Mouse (Mus musculus): ENCODE measurements around the gene Meis1.
A peak's percentile ranks its signal among the peaks of the same experiment; 100 is the strongest.

The Meis1 gene

GRCm38 (mm10) chr11:19018489-19019203, at the start of gene Meis1:
Gene Meis1 (minus strand): TSS chr11:19018985.
- peak; percentile 92 for DNase-seq (ENCODE audit: low spot score)

- no peak for DNase-seq (ENCODE audit: low spot score)
These were observed 48.5 kb upstream of the Meis1 start for GRCm38 (mm10) chr11:19067334-19067733.

DNA sequence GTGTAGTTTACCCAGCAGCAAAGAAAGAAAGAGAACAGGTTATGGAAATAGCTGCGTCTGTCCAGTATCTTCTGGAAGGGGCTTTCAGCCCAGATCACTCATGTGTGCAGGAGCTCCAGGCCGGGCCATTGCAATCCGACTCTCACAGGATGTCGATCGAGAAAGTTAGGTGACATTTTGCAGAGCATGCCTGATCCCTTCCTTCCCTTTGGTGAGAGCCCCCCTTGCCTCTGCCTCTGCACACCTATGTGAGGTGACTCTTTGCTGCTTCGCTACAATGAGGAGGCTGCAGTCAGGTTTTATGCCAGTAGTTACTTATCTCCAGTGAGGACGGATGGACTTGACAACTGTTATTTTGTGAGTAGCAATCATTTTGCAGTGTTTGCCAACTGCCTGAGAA, 30.5 kb upstream of the Meis1 start:
- DNase-seq (ENCODE audit: low spot score), result no peak

GRCm38 (mm10) chr11:19036595-19037166, 17.9 kb upstream of the Meis1 start:
- DNase-seq (ENCODE audit: low spot score), result no peak

GRCm38 (mm10) chr11:19026581-19027561, 8.1 kb upstream of the Meis1 start:
- no peak for DNase-seq (ENCODE audit: low spot score)

- DNase-seq (ENCODE audit: low spot score), result no peak
These were observed 7.3 kb upstream of the Meis1 start for GRCm38 (mm10) chr11:19025976-19026520.

- DNase-seq (ENCODE audit: low spot score), result peak; percentile 60
These were observed 5.9 kb upstream of the Meis1 start for GRCm38 (mm10) chr11:19024496-19025265.

- no peak for DNase-seq (ENCODE audit: low spot score)
These were observed 4.6 kb upstream of the Meis1 start for GRCm38 (mm10) chr11:19023356-19023755.

- no peak for DNase-seq (ENCODE audit: low spot score)
These were observed 3.8 kb upstream of the Meis1 start for GRCm38 (mm10) chr11:19022576-19022975.

DNA sequence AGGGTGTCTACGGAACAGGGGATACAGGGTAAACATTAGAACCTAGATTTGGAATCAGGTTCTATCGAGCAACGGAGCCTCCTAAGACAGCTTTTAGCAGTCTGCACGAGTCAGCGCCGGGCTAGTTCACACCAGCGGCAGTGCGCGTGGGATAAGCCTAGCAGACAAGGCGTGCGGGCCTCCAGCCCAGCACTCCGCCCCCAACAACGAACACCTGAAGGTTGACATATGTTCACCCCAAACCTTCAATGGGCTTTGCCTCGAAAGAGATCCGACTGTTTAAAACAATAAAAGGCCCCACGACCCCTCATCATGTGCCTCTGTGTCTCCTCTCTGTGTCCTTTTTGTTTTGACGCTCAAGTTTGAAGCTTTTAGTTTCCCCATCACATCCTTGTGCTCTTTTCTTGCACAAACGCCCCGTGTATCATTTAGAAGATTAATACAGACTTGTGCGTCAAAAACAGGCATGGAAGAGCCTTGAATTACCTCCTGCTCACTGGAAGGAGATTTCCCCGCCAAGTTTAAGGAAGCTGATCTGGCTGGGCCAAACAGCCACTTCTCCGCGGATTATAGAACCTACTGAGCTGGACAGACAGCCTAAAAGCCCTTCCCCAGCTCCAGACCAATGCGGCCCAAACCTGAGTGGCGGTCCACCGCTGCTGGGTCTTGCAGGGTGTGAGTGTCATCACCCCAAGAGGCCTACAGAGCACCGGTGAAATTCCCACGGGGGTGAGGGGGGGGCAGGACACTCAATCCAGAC, 2.3 kb upstream of the Meis1 start:
- DNase-seq (ENCODE audit: low spot score), result no peak

DNA sequence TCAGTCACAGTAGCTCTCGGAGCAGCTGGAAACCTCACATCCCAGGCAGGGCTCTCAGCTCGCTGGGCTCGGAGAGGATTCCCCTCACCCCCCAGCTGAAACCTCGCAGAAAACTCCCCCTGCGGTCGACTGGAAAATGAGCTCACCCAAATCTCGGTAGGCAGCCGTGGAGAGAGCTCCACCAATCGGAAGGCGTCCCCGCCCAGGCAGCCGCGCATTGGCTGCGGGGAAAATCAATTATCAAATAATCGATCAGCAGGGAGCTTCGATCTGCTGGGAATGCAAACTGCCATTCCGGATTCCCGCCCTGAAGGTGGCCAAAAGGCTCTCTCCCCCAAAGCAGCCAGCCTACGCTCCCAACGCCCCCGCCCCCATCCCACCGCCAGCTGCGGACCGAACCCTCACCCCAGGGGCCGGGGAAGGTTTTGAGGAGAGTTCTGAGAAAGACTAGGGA, 1.6 kb upstream of the Meis1 start:
- peak; percentile 94 for DNase-seq (ENCODE audit: low spot score)

DNA sequence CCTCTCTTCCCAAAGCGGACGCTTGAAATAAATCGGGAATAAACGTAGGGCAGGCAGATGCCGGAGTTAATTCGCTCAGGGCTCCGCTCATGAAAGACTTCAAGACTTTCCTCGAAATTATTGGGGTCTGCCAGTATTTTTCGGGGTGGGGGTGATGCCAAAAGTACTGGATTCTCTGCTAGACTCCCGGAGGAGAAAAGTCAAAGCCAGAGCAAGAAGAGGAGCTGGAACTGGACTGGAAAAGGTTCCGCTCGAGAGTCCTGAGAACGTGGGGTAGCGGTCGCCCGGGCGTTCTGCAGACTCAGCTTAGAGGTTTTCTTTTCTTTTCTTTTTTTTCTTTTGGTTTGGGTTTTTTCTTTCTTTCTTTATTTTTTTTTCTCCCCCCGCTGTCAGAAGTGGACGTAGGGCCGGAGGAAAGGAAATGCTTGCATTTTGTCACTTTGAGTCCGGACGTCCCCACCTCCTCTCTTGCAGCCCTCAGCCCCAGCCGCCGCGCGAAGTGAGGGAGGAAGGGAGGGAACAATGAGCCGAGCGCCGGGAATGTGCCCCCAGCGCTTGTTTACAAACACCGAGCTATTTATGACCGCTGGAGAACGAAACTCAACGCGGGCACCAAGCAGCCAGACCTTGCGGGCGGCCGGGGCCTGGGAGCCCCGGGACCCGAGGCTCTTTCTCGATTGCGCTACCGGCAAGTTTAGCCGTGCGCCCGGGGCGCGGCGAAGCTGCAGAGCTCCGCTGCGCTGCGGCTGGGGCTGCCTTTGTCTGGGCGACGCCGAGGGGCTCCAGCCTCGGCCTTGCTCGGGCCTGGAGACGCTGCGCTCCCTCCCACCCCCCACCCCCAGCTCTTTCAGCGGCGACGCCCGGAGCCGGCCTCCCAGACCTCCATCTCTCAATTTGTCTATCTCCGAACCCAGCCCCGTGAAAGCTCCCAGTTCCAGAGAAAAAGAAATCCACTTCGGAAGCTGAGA, 703 bp upstream of the Meis1 start:
- DNase-seq (ENCODE audit: low spot score), result peak; percentile 64

GRCm38 (mm10) chr11:19017719-19018413, 919 bp downstream of the Meis1 start:
- no peak for DNase-seq (ENCODE audit: low spot score)

- DNase-seq (ENCODE audit: low spot score), result no peak
These were observed 1.5 kb downstream of the Meis1 start for GRCm38 (mm10) chr11:19017262-19017661.

DNA sequence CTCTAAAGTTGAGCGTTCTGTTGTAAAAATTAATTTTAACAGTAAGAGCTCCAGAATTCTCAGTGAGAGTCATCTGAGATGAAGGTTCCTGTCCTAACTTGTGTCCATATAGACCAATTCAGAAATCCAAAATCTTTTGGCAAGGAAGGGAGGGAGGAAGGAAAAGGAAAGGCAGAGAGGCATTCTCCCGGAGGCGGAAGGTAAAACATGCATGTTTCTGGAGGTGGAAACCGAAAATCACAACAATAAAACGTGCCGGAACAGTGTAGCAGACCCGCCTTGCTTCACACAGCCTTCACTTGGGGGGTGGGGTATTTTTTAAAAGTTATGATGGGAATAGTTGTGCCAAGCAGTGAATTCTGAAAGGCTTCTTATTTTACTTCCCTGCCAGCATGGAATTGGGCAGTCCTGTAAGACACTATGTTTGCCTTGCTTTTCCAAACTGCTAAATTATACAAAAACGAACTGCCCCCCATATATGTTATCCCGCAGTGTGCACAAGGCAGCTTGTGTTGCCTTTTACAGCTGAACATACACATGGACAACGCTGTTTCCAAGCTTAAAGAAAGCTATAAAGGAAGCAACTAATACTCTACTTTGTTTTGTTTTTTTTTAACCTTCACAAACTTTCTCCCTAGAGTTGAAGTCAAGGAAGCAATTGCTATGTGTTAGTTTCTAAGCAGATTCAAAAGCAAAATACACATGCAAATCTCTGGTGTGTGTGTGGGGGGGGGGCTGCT, 2.1 kb downstream of the Meis1 start:
- DNase-seq (ENCODE audit: low spot score), result no peak

GRCm38 (mm10) chr11:19015731-19016461, 2.9 kb downstream of the Meis1 start:
- no peak for DNase-seq (ENCODE audit: low spot score)

- no peak for DNase-seq (ENCODE audit: low spot score)
These were observed 3.4 kb downstream of the Meis1 start for GRCm38 (mm10) chr11:19015381-19015730.

Data from lung, postnatal 25 days (tissue).